Mouse (Mus musculus) heart, adult 18-20 months (tissue): ENCODE data around the gene Ggcx. TPM values are rescaled to one million over a fixed set of nuclear protein-coding genes. Genes with fewer than 3 reads are reported as not detected.
A peak's percentile ranks its signal among the peaks of the same experiment; 100 is the strongest.

Experiments used
- DNase-seq, 2 experiments: peaks; one replicate each; pipeline ENCODE4 v3.0.0; 2021 to 2022; ENCODE audit warnings: mixed read lengths in 1 of 2
- long read RNA-seq, 2 experiments: library from polyadenylated mRNA; stranded (forward); transcript quantifications; one replicate each; pipeline ENCODE4 v2.0.0; 2021
- total RNA-seq, 2 experiments: library from RNA; stranded (reverse); gene quantifications; 2 replicates each; pipeline ENCODE4 v1.2.3; 2021

Gene Ggcx
- 10 to 100 TPM; 26.0 to 34.2 TPM for total RNA-seq
- long read RNA-seq, experiment 1, transcript Ggcx-201 (15 exons, 2,929 nt) = major isoform, 10 of 11 reads
- long read RNA-seq, experiment 1, partial matches to known transcripts = 0 of 11 reads
- long read RNA-seq, experiment 1, other reads (novel, unspliced or antisense) = 1 of 11 reads
- long read RNA-seq, experiment 2, transcript Ggcx-201 (15 exons, 2,929 nt) = major isoform, 14 of 16 reads
- long read RNA-seq, experiment 2, partial matches to known transcripts = 1 of 16 reads
- long read RNA-seq, experiment 2, other reads (novel, unspliced or antisense) = 1 of 16 reads

- peak; percentile 96 to 98 for DNase-seq
These were observed at the start of gene Ggcx for GRCm38 (mm10) chr6:72414076-72414756. Gene Ggcx (plus strand): TSS chr6:72414308.

- no peak for DNase-seq
These were observed 49.1 kb upstream of the Ggcx start for GRCm38 (mm10) chr6:72364985-72365384.

- DNase-seq = no peak
These were observed 47.8 kb upstream of the Ggcx start for GRCm38 (mm10) chr6:72366304-72366703.

- DNase-seq = no peak
These were observed 47.2 kb upstream of the Ggcx start, which contains the start of gene Rnf181 for GRCm38 (mm10) chr6:72366844-72367443. Gene Rnf181 (minus strand): TSS chr6:72366956.

- no peak for DNase-seq
These were observed 46.6 kb upstream of the Ggcx start for GRCm38 (mm10) chr6:72367460-72367974.

GRCm38 (mm10) chr6:72369557-72369956 is 44.6 kb upstream of the Ggcx start:
- no peak for DNase-seq

GRCm38 (mm10) chr6:72370091-72370490 is 44.0 kb upstream of the Ggcx start:
- peak in 1 of 2 experiments; percentile 38 for DNase-seq

- DNase-seq = peak; percentile 59 to 66
These were observed 43.0 kb upstream of the Ggcx start for GRCm38 (mm10) chr6:72371147-72371546.

- no peak for DNase-seq
These were observed 42.5 kb upstream of the Ggcx start for GRCm38 (mm10) chr6:72371571-72371970.

- no peak for DNase-seq
These were observed 40.9 kb upstream of the Ggcx start for GRCm38 (mm10) chr6:72373184-72373583.

- no peak for DNase-seq
These were observed 39.9 kb upstream of the Ggcx start for GRCm38 (mm10) chr6:72374206-72374605.

GRCm38 (mm10) chr6:72374820-72375563 is 39.1 kb upstream of the Ggcx start:
- no peak for DNase-seq

GRCm38 (mm10) chr6:72378510-72379234 is 35.4 kb upstream of the Ggcx start:
- no peak for DNase-seq

GRCm38 (mm10) chr6:72379377-72380130 is 34.6 kb upstream of the Ggcx start:
- peak; percentile 45 to 50 for DNase-seq

- peak; percentile 89 to 92 for DNase-seq
These were observed 33.9 kb upstream of the Ggcx start, which contains the start of gene Vamp5 for GRCm38 (mm10) chr6:72380131-72380770. Gene Vamp5 (minus strand): TSS chr6:72380468.

GRCm38 (mm10) chr6:72382494-72382893 is 31.6 kb upstream of the Ggcx start:
- no peak for DNase-seq

GRCm38 (mm10) chr6:72383142-72383820 is 30.8 kb upstream of the Ggcx start:
- no peak for DNase-seq

GRCm38 (mm10) chr6:72383952-72384351 is 30.2 kb upstream of the Ggcx start:
- DNase-seq = no peak

GRCm38 (mm10) chr6:72385258-72385657 is 28.9 kb upstream of the Ggcx start:
- DNase-seq = no peak

- DNase-seq = no peak
These were observed 27.5 kb upstream of the Ggcx start for GRCm38 (mm10) chr6:72386561-72386960.
